Mouse (Mus musculus) MEL (cell line): ENCODE results near the gene Angptl3. TPM values are rescaled to one million over a fixed set of nuclear protein-coding genes. Genes with fewer than 3 reads are reported as not detected.

Source experiments
- DNase-seq: peaks from one replicate; pipeline ENCODE4 v3.0.0; 2011; ENCODE audit warnings: low read depth, low spot score
- H3K27ac ChIP-seq: 2 replicates; pipeline ENCODE4 v1.5.1; 2012; ENCODE audit warnings: low read depth, mild to moderate bottlenecking, control low read depth, low read length, moderate library complexity; ENCODE audit not compliant: control insufficient read depth
- H3K27me3 ChIP-seq, 2 experiments: fragments of 150-350 bp in 1 of 2; sonication (generic) in 1 of 2; 2 replicates each; pipeline ENCODE4 v1.6.1; 2012; ENCODE audit warnings: low read length in 2 of 2, mild to moderate bottlenecking in 2 of 2, improper control_type of control experiment in 1 of 2, moderate library complexity in 1 of 2; ENCODE audit not compliant: insufficient read depth in 2 of 2, control insufficient read depth in 1 of 2
- H3K36me3 ChIP-seq, 2 experiments: 2 replicates each; pipeline ENCODE4 v1.6.1; 2012 to 2014; ENCODE audit warnings: low read length in 2 of 2, improper control_type of control experiment in 1 of 2, inconsistent platforms in 1 of 2, mild to moderate bottlenecking in 1 of 2; ENCODE audit not compliant: insufficient read depth in 2 of 2, control insufficient read depth in 1 of 2
- H3K4me1 ChIP-seq, 2 experiments: fragments of 150-350 bp in 1 of 2; sonication (generic) in 1 of 2; 2 replicates each; pipeline ENCODE4 v1.6.1; 2012; ENCODE audit warnings: low read length in 2 of 2, improper control_type of control experiment in 1 of 2, mild to moderate bottlenecking in 1 of 2; ENCODE audit not compliant: insufficient read depth in 2 of 2, control insufficient read depth in 1 of 2
- H3K4me3 ChIP-seq, 2 experiments: fragments of 150-350 bp in 1 of 2; sonication (generic) in 1 of 2; 2 replicates each; pipeline ENCODE4 v1.5.1; 2012; ENCODE audit warnings: low read depth in 2 of 2, low read length in 2 of 2, mild to moderate bottlenecking in 2 of 2, moderate library complexity in 2 of 2, control low read depth in 1 of 2, improper control_type of control experiment in 1 of 2; ENCODE audit not compliant: control insufficient read depth in 1 of 2, insufficient read depth in 1 of 2
- H3K79me2 ChIP-seq: 2 replicates; pipeline ENCODE4 v1.6.1; 2012; ENCODE audit warnings: mild to moderate bottlenecking, low read length, moderate library complexity; ENCODE audit not compliant: control insufficient read depth, poor library complexity, insufficient read depth
- H3K9ac ChIP-seq: 2 replicates; pipeline ENCODE4 v1.6.1; 2012; ENCODE audit warnings: low read depth, mild to moderate bottlenecking, control low read depth, low read length, moderate library complexity; ENCODE audit not compliant: control insufficient read depth, poor library complexity, severe bottlenecking
- H3K9me3 ChIP-seq: fragments of 150-350 bp; sonication (generic); replicated peaks from 2 replicates; pipeline ENCODE4 v1.6.1; 2012; ENCODE audit warnings: mild to moderate bottlenecking, low read length, improper control_type of control experiment, moderate library complexity; ENCODE audit not compliant: insufficient read depth
- BHLHE40 ChIP-seq: IDR thresholded peaks from 2 replicates; pipeline ENCODE4 v1.6.1; 2012; ENCODE audit warnings: low read depth, mild to moderate bottlenecking, inconsistent platforms, low read length, improper control_type of control experiment, borderline replicate concordance
- CHD1 ChIP-seq: IDR thresholded peaks from 2 replicates; pipeline ENCODE4 v1.6.1; 2012; ENCODE audit warnings: low read depth, mild to moderate bottlenecking, inconsistent platforms, low read length, improper control_type of control experiment
- CHD2 ChIP-seq: IDR thresholded peaks from 2 replicates; pipeline ENCODE4 v1.6.1; 2011; ENCODE audit warnings: low read length, improper control_type of control experiment
- CTCF ChIP-seq, 3 experiments: IDR thresholded peaks in 2 of 3; conservative IDR thresholded peaks in 1 of 3; 2 replicates each; pipeline ENCODE4 v1.5.1; 2011 to 2012; ENCODE audit warnings: low read length in 3 of 3, low read depth in 2 of 3, mild to moderate bottlenecking in 2 of 3, improper control_type of control experiment in 1 of 3, inconsistent platforms in 1 of 3, mixed read lengths in 1 of 3, moderate library complexity in 1 of 3; ENCODE audit not compliant: control insufficient read depth in 1 of 3, insufficient read depth in 1 of 3, poor library complexity in 1 of 3, severe bottlenecking in 1 of 3
- EP300 ChIP-seq, 2 experiments: IDR thresholded peaks; 2 replicates each; pipeline ENCODE4 v1.6.1; 2011; ENCODE audit warnings: improper control_type of control experiment in 2 of 2, low read length in 2 of 2, low read depth in 1 of 2, mild to moderate bottlenecking in 1 of 2
- MAFK ChIP-seq: IDR thresholded peaks from 2 replicates; pipeline ENCODE4 v1.6.1; 2011; ENCODE audit warnings: low read depth, mild to moderate bottlenecking, low read length, improper control_type of control experiment, borderline replicate concordance
- MAX ChIP-seq: IDR thresholded peaks from 2 replicates; pipeline ENCODE4 v1.6.1; 2011; ENCODE audit warnings: low read length, improper control_type of control experiment
- MXI1 ChIP-seq: IDR thresholded peaks from 2 replicates; pipeline ENCODE4 v1.6.1; 2011; ENCODE audit warnings: mild to moderate bottlenecking, low read depth, low read length, improper control_type of control experiment
- NELFE ChIP-seq: IDR thresholded peaks from 2 replicates; pipeline ENCODE4 v1.6.1; 2011; ENCODE audit warnings: low read depth, low read length, improper control_type of control experiment
- POLR2AphosphoS2 ChIP-seq: IDR thresholded peaks from 2 replicates; pipeline ENCODE4 v1.6.1; 2011; ENCODE audit warnings: low read length, improper control_type of control experiment
- POLR2AphosphoS5 ChIP-seq: IDR thresholded peaks from 2 replicates; pipeline ENCODE4 v1.6.1; 2012; ENCODE audit warnings: low read depth, borderline replicate concordance, mild to moderate bottlenecking, inconsistent platforms, low read length, moderate library complexity, mixed read lengths
- RAD21 ChIP-seq: IDR thresholded peaks from 2 replicates; pipeline ENCODE4 v1.6.1; 2011; ENCODE audit warnings: mild to moderate bottlenecking, low read depth, low read length, improper control_type of control experiment
- SIN3A ChIP-seq: IDR thresholded peaks from 2 replicates; pipeline ENCODE4 v1.6.1; 2012; ENCODE audit warnings: low read length, improper control_type of control experiment, inconsistent platforms
- TAL1 ChIP-seq: IDR thresholded peaks from 2 replicates; pipeline ENCODE4 v1.6.1; 2012; ENCODE audit warnings: mild to moderate bottlenecking, inconsistent platforms, low read length, moderate library complexity, mixed read lengths
- TBP ChIP-seq: IDR thresholded peaks from 2 replicates; pipeline ENCODE4 v1.8.0; 2011; ENCODE audit warnings: low read depth, low read length, improper control_type of control experiment
- TCF12 ChIP-seq: IDR thresholded peaks from 2 replicates; pipeline ENCODE4 v1.6.1; 2014; ENCODE audit warnings: low read depth, mild to moderate bottlenecking, inconsistent platforms, low read length, improper control_type of control experiment, moderate library complexity
- UBTF ChIP-seq: IDR thresholded peaks from 2 replicates; pipeline ENCODE4 v1.6.1; 2012; ENCODE audit warnings: low read depth, mild to moderate bottlenecking, inconsistent platforms, low read length, improper control_type of control experiment, moderate library complexity, borderline replicate concordance; ENCODE audit not compliant: insufficient read depth
- USF2 ChIP-seq, 2 experiments: IDR thresholded peaks; 2 replicates each; pipeline ENCODE4 v1.6.1; 2011 to 2012; ENCODE audit warnings: improper control_type of control experiment in 2 of 2, low read length in 2 of 2, borderline replicate concordance in 1 of 2, inconsistent platforms in 1 of 2, low read depth in 1 of 2, mild to moderate bottlenecking in 1 of 2; ENCODE audit not compliant: insufficient read depth in 1 of 2
- ZC3H11A ChIP-seq: IDR thresholded peaks from 2 replicates; pipeline ENCODE4 v1.6.1; 2012; ENCODE audit warnings: low read depth, mild to moderate bottlenecking, inconsistent platforms, low read length, improper control_type of control experiment
- ZMIZ1 ChIP-seq: IDR thresholded peaks from 2 replicates; pipeline ENCODE4 v1.6.1; 2012; ENCODE audit warnings: low read depth, mild to moderate bottlenecking, inconsistent platforms, low read length, improper control_type of control experiment, moderate library complexity
- ZNF384 ChIP-seq: IDR thresholded peaks from 2 replicates; pipeline ENCODE4 v1.6.1; 2012; ENCODE audit warnings: low read depth, mild to moderate bottlenecking, inconsistent platforms, low read length, improper control_type of control experiment
- polyA plus RNA-seq, 2 experiments: library from polyadenylated mRNA; stranded (reverse) in 1 of 2; unstranded in 1 of 2; fragments of >175 nt in 1 of 2; fragments of >200 nt in 1 of 2; gene quantifications; 2 replicates each; pipeline versions ENCODE4 v1.2.1 to v1.2.4; 2012; ENCODE audit warnings: low replicate concordance in 2 of 2, low read depth in 1 of 2; ENCODE audit not compliant: insufficient read length in 2 of 2, insufficient read depth in 1 of 2, missing spikeins in 1 of 2
- total RNA-seq: library from RNA; depleted of rRNA; stranded (reverse); fragments of 300-350 nt; gene quantifications from 2 replicates; pipeline ENCODE4 v1.2.3, GENCODE M21; 2012; rRNA removed

Angptl3 gene
- total RNA-seq (0.10 and 0.12 TPM in 2 replicates), polyA plus RNA-seq (under 1 TPM in 1 of 2 experiments, not detected in 1; 0.04 TPM)

GRCm38 (mm10) chr4:99030686-99031085 lies at the start of gene Angptl3:
Angptl3 (plus strand) TSS chr4:99030954.
- no peaks in the 10 kb centered on the region for H3K79me2 ChIP-seq
- no peak for TF ChIP-seq TCF12
- no peak for TF ChIP-seq CTCF (IDR thresholded peaks at IDR 0.05 in 2 of 3, conservative IDR thresholded peaks at IDR 0.05 in 1 of 3; ENCODE audit: control insufficient read depth in 1 of 3, insufficient read depth in 1 of 3, low read depth in 2 of 3, low read length in 3 of 3, poor library complexity in 1 of 3, severe bottlenecking in 1 of 3)
- no peak for TF ChIP-seq CHD1
- TF ChIP-seq, all 39 proteins: peak for 0
- no peak within 1 kb of the TSS for H3K9ac ChIP-seq
- no peak for DNase-seq
- no peak within 1 kb of the TSS for H3K27ac ChIP-seq
- no peak within 1 kb of the TSS for H3K4me3 ChIP-seq
- no peaks in the 10 kb centered on the region; a peak in 1 of 4 replicates for H3K4me1 ChIP-seq
- H3K36me3 ChIP-seq: no peaks in the 10 kb centered on the region
- no peaks in the 10 kb centered on the region for H3K9me3 ChIP-seq
- H3K27me3 ChIP-seq: no peaks in the 10 kb centered on the region

DNA sequence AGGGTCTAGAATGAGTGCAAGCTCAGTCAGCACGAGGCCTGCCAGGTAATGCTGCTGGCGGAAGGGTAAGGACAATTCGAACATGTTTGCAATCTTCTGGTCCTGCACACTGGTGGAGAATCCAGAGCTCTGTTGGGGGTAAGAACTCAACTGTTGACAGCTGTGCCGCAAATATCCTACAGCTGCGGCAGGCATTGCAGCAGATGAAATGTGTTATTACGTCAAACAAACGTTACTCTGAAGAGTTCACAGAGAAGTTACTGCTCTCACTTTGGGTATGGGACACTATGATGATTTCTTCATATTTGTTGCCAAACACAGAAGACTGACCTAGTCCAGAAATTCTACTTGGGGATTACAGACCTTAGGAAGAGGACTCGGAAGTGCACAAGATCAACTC lies 46.1 kb upstream of the Angptl3 start:
- Histone ChIP-seq H3K4me1 (no peaks in the 10 kb centered on the region), H3K27me3 (no peaks in the 10 kb centered on the region), H3K9me3 (no peaks in the 10 kb centered on the region), H3K36me3 (no peaks in the 10 kb centered on the region; a peak in 2 of 4 replicates), H3K9ac (no peak overlapping the region), H3K79me2 (no peaks in the 10 kb centered on the region), H3K27ac (no peak overlapping the region), H3K4me3 (no peak overlapping the region)
- TF ChIP-seq TAL1: no peak
- TF ChIP-seq TBP: no peak
- no peak for TF ChIP-seq CTCF (IDR thresholded peaks at IDR 0.05 in 2 of 3, conservative IDR thresholded peaks at IDR 0.05 in 1 of 3; ENCODE audit: control insufficient read depth in 1 of 3, insufficient read depth in 1 of 3, low read depth in 2 of 3, low read length in 3 of 3, poor library complexity in 1 of 3, severe bottlenecking in 1 of 3)
- TF ChIP-seq SIN3A: no peak
- TF ChIP-seq ZMIZ1: no peak
- no peak for TF ChIP-seq CHD2
- no peak for TF ChIP-seq ZNF384
- TF ChIP-seq UBTF: no peak
- TF ChIP-seq MAX: no peak
- no peak for TF ChIP-seq POLR2AphosphoS2
- TF ChIP-seq MAFK: no peak
- TF ChIP-seq ZC3H11A: no peak
- no peak for TF ChIP-seq CHD1
- TF ChIP-seq POLR2AphosphoS5: no peak
- TF ChIP-seq RAD21: no peak
- no peak for TF ChIP-seq BHLHE40
- no peak for TF ChIP-seq EP300 (IDR thresholded peaks at IDR 0.05; ENCODE audit: low read depth in 1 of 2, low read length in 2 of 2)
- no peak for TF ChIP-seq NELFE
- no peak for TF ChIP-seq MXI1
- TF ChIP-seq USF2 (IDR thresholded peaks at IDR 0.05; ENCODE audit: borderline replicate concordance in 1 of 2, insufficient read depth in 1 of 2, low read depth in 1 of 2, low read length in 2 of 2): no peak
- no peak for DNase-seq
